In the genomic region with DNA sequence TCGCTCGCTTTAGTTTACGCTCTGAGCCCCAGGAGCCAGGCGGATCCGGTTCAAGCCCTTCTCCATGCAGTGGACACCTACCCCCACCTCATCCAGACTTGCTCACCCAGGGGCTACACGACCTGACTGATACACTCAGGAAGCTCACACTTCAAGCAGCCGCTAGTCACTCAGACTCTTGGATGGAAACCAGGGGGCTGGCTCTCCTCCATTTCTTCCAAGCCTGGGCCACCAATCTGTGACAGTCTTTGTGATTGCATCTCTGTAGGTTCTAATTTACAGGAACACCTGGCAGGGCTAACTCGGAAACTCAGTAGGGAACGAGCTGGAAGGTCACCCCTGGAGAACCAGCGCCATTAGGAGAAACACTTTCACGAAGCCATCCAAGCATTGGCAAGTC, we compare ENCODE assay signal across 28 mouse cellular contexts. TPM values are rescaled to one million over a fixed set of nuclear protein-coding genes. Genes with fewer than 3 reads are reported as not detected.
DNase-seq lines count a peak whose midpoint lies in the region; ATAC-seq lines count a peak whose summit lies in the region.
"Had no signal": no experiment of that assay in that cellular context is flagged by ENCODE, and none has a peak within 500 bp of the region (broad histone marks: within the 10 kb centered on the region; RNA-seq: fewer than 3 reads in every experiment).

No protein-coding gene starts in this region.

- peak; percentile 64 to 70 for DNase-seq in cerebellum, adult 18-20 months
- DNase-seq in cerebellum, adult 8-10 months, result no peak
- peak; percentile 53 for DNase-seq in left cerebral cortex, postnatal 4 days
- DNase-seq in left cerebral cortex, postnatal 25 days (ENCODE audit: low spot score in 2 of 2), result no peak
- DNase-seq in cerebellum, postnatal 14 days, result peak; percentile 80 to 81
- DNase-seq in adipocyte (ENCODE audit: low spot score), result no peak
- no peak for DNase-seq in adrenal gland, adult 2 months
- DNase-seq: adrenal gland, postnatal 10 days; gastrocnemius, postnatal 14 days; heart, adult 11 months; kidney, adult 11 months; kidney, postnatal 4 days; layer of hippocampus, adult 9-11 months; liver; right cerebral cortex, adult 18-20 months; right cerebral cortex, postnatal 4 days; thymus, postnatal 25 days had no signal

- H3K9me3 ChIP-seq in limb, embryonic 15.5 days, result no peaks in the 10 kb centered on the region
- H3K9me3 ChIP-seq: embryonic facial prominence, embryonic 13.5 days; hindbrain, embryonic 12.5 days; liver, embryonic 15.5 days; neural tube, embryonic 15.5 days; stomach, embryonic 15.5 days had no signal

- H3K36me3 ChIP-seq in limb, embryonic 15.5 days, result no peaks in the 10 kb centered on the region
- H3K36me3 ChIP-seq: embryonic facial prominence, embryonic 13.5 days; liver, embryonic 15.5 days; stomach, embryonic 15.5 days had no signal

- no peaks in the 10 kb centered on the region for H3K27me3 ChIP-seq in limb, embryonic 15.5 days
- H3K27me3 ChIP-seq: embryonic facial prominence, embryonic 13.5 days; hindbrain, embryonic 12.5 days; neural tube, embryonic 15.5 days; stomach, embryonic 15.5 days had no signal

- H3K4me2 ChIP-seq in limb, embryonic 15.5 days, result no peak overlapping the region
- H3K4me2 ChIP-seq: embryonic facial prominence, embryonic 13.5 days; heart, embryonic 11.5 days; hindbrain, embryonic 12.5 days; liver, embryonic 15.5 days; neural tube, embryonic 15.5 days; stomach, embryonic 15.5 days had no signal

- H3K27ac ChIP-seq in limb, embryonic 15.5 days, result 0 out of 2 replicates have a peak overlapping the region, but pooled peaks have one; percentile 9
- H3K27ac ChIP-seq: embryonic facial prominence, embryonic 13.5 days; hindbrain, embryonic 12.5 days; liver, embryonic 15.5 days; macrophage; neural tube, embryonic 15.5 days; stomach, embryonic 15.5 days had no signal

- intact Hi-C loops in left cerebral cortex, postnatal 4 days (cut with DNase I), result no loop called here
- intact Hi-C loops in left cerebral cortex, postnatal 25 days (cut with DNase I), result no loop called here

- H3K9ac ChIP-seq in limb, embryonic 15.5 days, result no peak overlapping the region
- H3K9ac ChIP-seq: embryonic facial prominence, embryonic 13.5 days; hindbrain, embryonic 12.5 days; liver, embryonic 15.5 days; neural tube, embryonic 15.5 days; stomach, embryonic 15.5 days had no signal

- ATAC-seq in limb, embryonic 15.5 days (ENCODE audit: insufficient number of reproducible peaks, low FRiP score, low TSS enrichment, low read depth), result no peak
- ATAC-seq: CD4-positive, CD25-positive, alpha-beta regulatory T cell, adult 4 months; forebrain, embryonic 14.5 days had no signal

- WGBS in limb, embryonic 15.5 days, result 74% methylated on average over 11 of the region's 11 CpGs

- peaks cover 46% of the 10 kb centered on the region for H3K4me1 ChIP-seq in limb, embryonic 15.5 days
- H3K4me1 ChIP-seq: liver, embryonic 15.5 days had no signal

- H3K4me3 ChIP-seq in limb, embryonic 15.5 days, result no peak overlapping the region
- H3K4me3 ChIP-seq: embryonic facial prominence, embryonic 13.5 days; erythroblast, embryonic 14.5 days; hindbrain, embryonic 12.5 days; liver, embryonic 15.5 days; neural tube, embryonic 15.5 days; stomach, embryonic 15.5 days had no signal

RNA-seq across cellular contexts. Expression of gene Faap20, which starts 38.1 kb away (rescaled TPM):
- 10 to 100 TPM; 32.1 to 33.0 TPM for total RNA-seq in left cerebral cortex, postnatal 4 days (2021)
- 10 to 100 TPM; 24.2 to 27.3 TPM for total RNA-seq in left cerebral cortex, postnatal 25 days (2021)
- polyA plus RNA-seq in limb, embryonic 15.5 days (2015; fragmentation: Nextera tagmentation; extraction: Ambion mirVana), result 74.0 and 76.2 TPM in 2 replicates
- 10 to 100 TPM; 40.3 to 57.3 TPM for total RNA-seq in adrenal gland, adult 2 months (2021)
- 106 and 127 TPM in 2 replicates for polyA plus RNA-seq in adrenal gland, adult 2 months (2012; rRNA removed)

Comparison
In these comparisons a context has a peak if more than half of its experiments do, and no peak if none do; other contexts are left out.
1. DNase-seq: peak in cerebellum, adult 18-20 months (2 of 2), left cerebral cortex, postnatal 4 days (single experiment) and cerebellum, postnatal 14 days (2 of 2); none in cerebellum, adult 8-10 months (single experiment), left cerebral cortex, postnatal 25 days (0 of 2), adipocyte (single experiment) and adrenal gland, adult 2 months (single experiment).